ENCODE assay signal across 18 mouse cellular contexts in the genomic region with DNA sequence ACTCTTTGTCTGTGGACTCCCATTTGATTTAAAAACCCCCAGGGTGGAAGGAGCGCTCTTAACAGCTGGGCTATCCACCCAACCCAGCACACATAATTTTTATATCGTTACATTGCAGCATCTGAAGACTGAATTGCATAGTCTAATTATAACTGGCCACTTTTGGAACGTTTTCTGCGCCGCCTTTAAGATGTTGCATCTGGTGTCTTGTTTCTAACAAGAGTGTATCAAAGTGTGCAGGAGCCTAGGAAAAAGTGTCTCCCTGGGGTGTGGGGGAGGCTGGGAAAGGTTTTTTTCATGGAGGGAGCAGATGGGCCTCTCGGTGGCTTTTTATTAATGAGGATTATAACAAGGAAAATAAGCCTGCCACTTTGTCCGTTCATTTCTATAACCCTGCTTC.
DNase-seq lines count a peak whose midpoint lies in the region; ATAC-seq and TF ChIP-seq lines count a peak whose summit lies in the region.
"Had no signal": no experiment of that assay in that cellular context is flagged by ENCODE, and none has a peak within 500 bp of the region (broad histone marks: within the 10 kb centered on the region; RNA-seq: fewer than 3 reads in every experiment).

No protein-coding gene starts in this region.

- no peaks in the 10 kb centered on the region; the same call in 1 of the 2 replicates for H3K4me1 ChIP-seq in hindbrain, embryonic 12.5 days
- H3K4me1 ChIP-seq in hindbrain, embryonic 10.5 days (replicated peaks): 0 out of 2 replicates have a peak, but pooled peaks cover 8% of the 10 kb centered on the region
- H3K4me1 ChIP-seq in midbrain, embryonic 15.5 days: no peaks in the 10 kb centered on the region
- no peaks in the 10 kb centered on the region for H3K4me1 ChIP-seq in midbrain, embryonic 11.5 days (ENCODE audit: control insufficient read depth, insufficient read depth, low read length)
- no peaks in the 10 kb centered on the region for H3K4me1 ChIP-seq in heart, adult 2 months (ENCODE audit: control insufficient read depth, insufficient read depth, low read length)

- TF ChIP-seq EP300 in heart, adult 2 months (IDR thresholded peaks at IDR 0.05; ENCODE audit: insufficient read depth, low read depth, low read length): no peak

- TF ChIP-seq CTCF in heart, adult 2 months (IDR thresholded peaks at IDR 0.05): no peak

- H3K36me3 ChIP-seq in hindbrain, embryonic 12.5 days: peaks cover 43% of the 10 kb centered on the region
- peaks cover 72% of the 10 kb centered on the region for H3K36me3 ChIP-seq in hindbrain, embryonic 10.5 days
- H3K36me3 ChIP-seq in midbrain, embryonic 15.5 days (replicated peaks): peaks cover 7% of the 10 kb centered on the region; the same call in 1 of the 2 replicates
- H3K36me3 ChIP-seq in midbrain, embryonic 11.5 days (ENCODE audit: control insufficient read depth, insufficient read depth, low read length): no peaks in the 10 kb centered on the region; the same call in 1 of the 2 replicates
- peaks cover 4% of the 10 kb centered on the region for H3K36me3 ChIP-seq in heart, adult 2 months (ENCODE audit: control insufficient read depth, insufficient read depth, low read length)

- WGBS in hindbrain, embryonic 12.5 days: 73% methylated on average over 7 of the region's 7 CpGs
- WGBS in hindbrain, embryonic 10.5 days: 86% methylated on average over 7 of the region's 7 CpGs
- WGBS in midbrain, embryonic 15.5 days: 46% methylated on average over 7 of the region's 7 CpGs
- 92% methylated on average over 7 of the region's 7 CpGs for WGBS in midbrain, embryonic 11.5 days
- 87% methylated on average over 7 of the region's 7 CpGs for WGBS in heart, adult 2 months

- H3K79me2 ChIP-seq in heart, adult 2 months (replicated peaks; ENCODE audit: control insufficient read depth, insufficient read depth, low read length): no peaks in the 10 kb centered on the region

- no peak overlapping the region for H3K27ac ChIP-seq in hindbrain, embryonic 12.5 days
- no peak overlapping the region for H3K27ac ChIP-seq in hindbrain, embryonic 10.5 days
- H3K27ac ChIP-seq in midbrain, embryonic 15.5 days: no peak overlapping the region
- H3K27ac ChIP-seq in midbrain, embryonic 11.5 days (ENCODE audit: low read depth, low read length): no peak overlapping the region
- H3K27ac ChIP-seq in heart, adult 2 months: no peak overlapping the region
- H3K27ac ChIP-seq: embryonic facial prominence, embryonic 15.5 days; heart, embryonic 10.5 days; kidney, postnatal 0 days; liver, embryonic 14.5 days had no signal

- intact Hi-C loops in heart, adult 2 months (cut with DNase I): loop anchor here (5.0 kb wide), 1 partner anchor 97 kb away; no protein-coding TSS in a partner anchor

- DNase-seq in hindbrain, embryonic 10.5 days (ENCODE audit: low spot score): no peak
- DNase-seq in midbrain, embryonic 11.5 days (ENCODE audit: low spot score, missing footprints): no peak
- peak; percentile 78 for DNase-seq in layer of hippocampus, adult 9-11 months
- DNase-seq in right cerebral cortex, postnatal 25 days: peak; percentile 44
- no peak for DNase-seq in retina, embryonic 14.5 days (ENCODE audit: low spot score)
- no peak for DNase-seq in heart, adult 2 months
- DNase-seq: adrenal gland, postnatal 10 days; heart, postnatal 36 days; lung, postnatal 14 days; spleen, adult 18-20 months; thymus, postnatal 36 days had no signal

- H3K9me3 ChIP-seq in hindbrain, embryonic 12.5 days (replicated peaks): no peaks in the 10 kb centered on the region
- no peaks in the 10 kb centered on the region for H3K9me3 ChIP-seq in hindbrain, embryonic 10.5 days
- no peaks in the 10 kb centered on the region for H3K9me3 ChIP-seq in midbrain, embryonic 15.5 days
- no peaks in the 10 kb centered on the region for H3K9me3 ChIP-seq in midbrain, embryonic 11.5 days (ENCODE audit: control insufficient read depth, low read length)
- H3K9me3 ChIP-seq: embryonic facial prominence, embryonic 15.5 days; heart, embryonic 10.5 days had no signal

- no peak overlapping the region for H3K4me3 ChIP-seq in hindbrain, embryonic 12.5 days
- H3K4me3 ChIP-seq in hindbrain, embryonic 10.5 days: no peak overlapping the region
- no peak overlapping the region for H3K4me3 ChIP-seq in midbrain, embryonic 15.5 days
- no peak overlapping the region for H3K4me3 ChIP-seq in midbrain, embryonic 11.5 days (ENCODE audit: low read depth, low read length)
- no peak overlapping the region for H3K4me3 ChIP-seq in heart, adult 2 months
- H3K4me3 ChIP-seq: embryonic facial prominence, embryonic 15.5 days; heart, embryonic 10.5 days had no signal

- no peaks in the 10 kb centered on the region for H3K27me3 ChIP-seq in hindbrain, embryonic 12.5 days
- no peaks in the 10 kb centered on the region for H3K27me3 ChIP-seq in hindbrain, embryonic 10.5 days (ENCODE audit: insufficient read depth, poor library complexity, severe bottlenecking)
- H3K27me3 ChIP-seq in midbrain, embryonic 15.5 days (replicated peaks): no peaks in the 10 kb centered on the region
- no peaks in the 10 kb centered on the region for H3K27me3 ChIP-seq in midbrain, embryonic 11.5 days (ENCODE audit: control insufficient read depth, insufficient read depth, low read length)
- H3K27me3 ChIP-seq in heart, adult 2 months (ENCODE audit: control insufficient read depth, insufficient read depth, low read length): no peaks in the 10 kb centered on the region
- H3K27me3 ChIP-seq: embryonic facial prominence, embryonic 15.5 days had no signal

- no peak overlapping the region for H3K4me2 ChIP-seq in hindbrain, embryonic 12.5 days (replicated peaks)
- H3K4me2 ChIP-seq in midbrain, embryonic 15.5 days: no peak overlapping the region
- H3K4me2 ChIP-seq in midbrain, embryonic 11.5 days: no peak overlapping the region
- H3K4me2 ChIP-seq: embryonic facial prominence, embryonic 15.5 days had no signal

- no peak for TF ChIP-seq POLR2A in heart, adult 2 months (IDR thresholded peaks at IDR 0.05; ENCODE audit: insufficient read depth, low read depth, low read length)

- ATAC-seq in hindbrain, embryonic 12.5 days (ENCODE audit: low FRiP score): peak; percentile 18; the same call in 1 of the 2 replicates
- ATAC-seq in midbrain, embryonic 15.5 days (replicated peaks): peak; percentile 16; the same call in 1 of the 2 replicates
- no peak for ATAC-seq in midbrain, embryonic 11.5 days (ENCODE audit: low FRiP score)
- ATAC-seq: intestine, embryonic 16.5 days had no signal

- no peak overlapping the region for H3K9ac ChIP-seq in hindbrain, embryonic 12.5 days
- no peak overlapping the region for H3K9ac ChIP-seq in midbrain, embryonic 15.5 days
- H3K9ac ChIP-seq in midbrain, embryonic 11.5 days (ENCODE audit: low read length): no peak overlapping the region
- H3K9ac ChIP-seq in heart, adult 2 months (ENCODE audit: low read depth, low read length): no peak overlapping the region
- H3K9ac ChIP-seq: embryonic facial prominence, embryonic 15.5 days; liver, embryonic 14.5 days had no signal

Comparison
In these comparisons a context has a peak if more than half of its experiments do, and no peak if none do; other contexts are left out.
1. DNase-seq: peak in layer of hippocampus, adult 9-11 months (single experiment) and right cerebral cortex, postnatal 25 days (single experiment); none in hindbrain, embryonic 10.5 days (single experiment), midbrain, embryonic 11.5 days (single experiment), retina, embryonic 14.5 days (single experiment) and heart, adult 2 months (0 of 2).